Mouse (Mus musculus): ENCODE results near the gene Mpo. TPM values are rescaled to one million over a fixed set of nuclear protein-coding genes. Genes with fewer than 3 reads are reported as not detected.

The Mpo gene
- polyA plus RNA-seq, 1 experiment from 2014 or later, result 1.7 TPM

- DNase-seq (ENCODE audit: low spot score), result no peak
- H3K4me3 ChIP-seq (ENCODE audit: low read depth, low read length), result no peak within 1 kb of the TSS
- H3K9me3 ChIP-seq (ENCODE audit: control insufficient read depth, low read length), result no peaks in the 10 kb centered on the region
- 12% methylated on average over 23 of the region's 23 CpGs for WGBS
- H3K36me3 ChIP-seq (ENCODE audit: control insufficient read depth, insufficient read depth, low read length), result no peaks in the 10 kb centered on the region
- H3K27me3 ChIP-seq (replicated peaks; ENCODE audit: control insufficient read depth, insufficient read depth, low read length), result peaks cover 64% of the 10 kb centered on the region
- H3K4me2 ChIP-seq (ENCODE audit: low read length), result no peak within 1 kb of the TSS
- no peak for ATAC-seq (replicated peaks; ENCODE audit: low FRiP score, low TSS enrichment, low read depth)
- peaks cover 8% of the 10 kb centered on the region; the same call in 1 of the 2 replicates for H3K4me1 ChIP-seq (replicated peaks; ENCODE audit: control insufficient read depth, insufficient read depth, low read length)
- no peak within 1 kb of the TSS for H3K9ac ChIP-seq (ENCODE audit: low read length)
- no peak within 1 kb of the TSS for H3K27ac ChIP-seq (ENCODE audit: low read depth)
Observed at GRCm38 (mm10) chr11:87760301-87761081, 32.9 kb upstream of the Mpo start, which contains the start of gene Tspoap1. TSS of gene Tspoap1 (plus strand) at chr11:87760541.

GRCm38 (mm10) chr11:87761181-87761721 lies 32.1 kb upstream of the Mpo start:
- Histone ChIP-seq H3K9ac (ENCODE audit: low read length) (no peak overlapping the region), H3K27me3 (replicated peaks; ENCODE audit: control insufficient read depth, insufficient read depth, low read length) (peaks cover 72% of the 10 kb centered on the region), H3K4me2 (ENCODE audit: low read length) (no peak overlapping the region), H3K4me1 (replicated peaks; ENCODE audit: control insufficient read depth, insufficient read depth, low read length) (peaks cover 8% of the 10 kb centered on the region; the same call in 1 of the 2 replicates), H3K4me3 (ENCODE audit: low read depth, low read length) (no peak overlapping the region), H3K36me3 (ENCODE audit: control insufficient read depth, insufficient read depth, low read length) (no peaks in the 10 kb centered on the region), H3K9me3 (ENCODE audit: control insufficient read depth, low read length) (no peaks in the 10 kb centered on the region), H3K27ac (ENCODE audit: low read depth) (no peak overlapping the region)
- ATAC-seq (replicated peaks; ENCODE audit: low FRiP score, low TSS enrichment, low read depth), result no peak
- 68% methylated on average over 11 of the region's 11 CpGs for WGBS
- DNase-seq (ENCODE audit: low spot score), result no peak

- DNase-seq (ENCODE audit: low spot score), result no peak
- H3K4me2 ChIP-seq (ENCODE audit: low read length), result no peak overlapping the region
- no peak for ATAC-seq (replicated peaks; ENCODE audit: low FRiP score, low TSS enrichment, low read depth)
- H3K9ac ChIP-seq (ENCODE audit: low read length), result no peak overlapping the region
- no peak overlapping the region for H3K27ac ChIP-seq (ENCODE audit: low read depth)
- H3K36me3 ChIP-seq (ENCODE audit: control insufficient read depth, insufficient read depth, low read length), result no peaks in the 10 kb centered on the region
- H3K4me1 ChIP-seq (replicated peaks; ENCODE audit: control insufficient read depth, insufficient read depth, low read length), result peaks cover 8% of the 10 kb centered on the region; the same call in 1 of the 2 replicates
- no peaks in the 10 kb centered on the region for H3K9me3 ChIP-seq (ENCODE audit: control insufficient read depth, low read length)
- peaks cover 79% of the 10 kb centered on the region for H3K27me3 ChIP-seq (replicated peaks; ENCODE audit: control insufficient read depth, insufficient read depth, low read length)
- WGBS, result 70% methylated on average over 14 of the region's 14 CpGs
- H3K4me3 ChIP-seq (ENCODE audit: low read depth, low read length), result no peak overlapping the region
Observed at GRCm38 (mm10) chr11:87761806-87762701, 31.3 kb upstream of the Mpo start.

DNA sequence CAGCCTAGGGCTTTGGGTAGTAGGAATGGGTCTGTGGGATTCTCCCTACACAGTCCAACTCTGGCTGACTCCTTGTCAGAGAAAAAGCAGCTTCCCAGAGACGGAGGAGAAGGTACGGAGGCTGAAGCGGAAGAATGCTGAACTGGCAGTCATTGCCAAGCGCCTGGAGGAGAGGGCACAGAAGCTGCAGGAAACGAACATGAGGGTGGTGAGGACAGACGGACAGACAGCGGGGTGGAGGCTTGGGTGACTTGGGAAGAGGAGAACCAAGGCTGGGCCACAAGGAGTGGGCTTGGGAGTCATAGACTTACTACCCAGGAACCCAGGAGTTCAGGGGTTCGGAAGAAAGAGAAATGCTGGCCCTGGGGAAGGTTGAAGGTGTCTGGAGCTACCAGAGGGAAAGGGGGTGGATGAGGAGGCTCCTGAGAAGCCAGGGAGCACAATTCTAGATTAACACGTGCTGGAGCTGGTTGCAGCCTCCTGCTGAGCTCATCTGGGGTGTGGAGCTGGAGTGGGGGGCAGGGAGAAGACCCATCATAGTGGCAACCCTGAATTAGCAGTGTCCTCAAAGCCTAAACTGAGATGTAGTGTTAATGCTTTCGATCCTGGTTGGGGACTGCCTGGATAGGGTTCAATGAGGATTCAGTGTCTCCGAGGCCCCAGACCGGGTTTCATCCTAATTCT lies 30.5 kb upstream of the Mpo start:
- Histone ChIP-seq H3K4me2 (ENCODE audit: low read length) (no peak overlapping the region), H3K27me3 (replicated peaks; ENCODE audit: control insufficient read depth, insufficient read depth, low read length) (peaks cover 79% of the 10 kb centered on the region), H3K27ac (ENCODE audit: low read depth) (no peak overlapping the region), H3K9ac (ENCODE audit: low read length) (no peak overlapping the region), H3K4me1 (replicated peaks; ENCODE audit: control insufficient read depth, insufficient read depth, low read length) (peaks cover 8% of the 10 kb centered on the region; the same call in 1 of the 2 replicates), H3K36me3 (ENCODE audit: control insufficient read depth, insufficient read depth, low read length) (no peaks in the 10 kb centered on the region), H3K4me3 (ENCODE audit: low read depth, low read length) (no peak overlapping the region), H3K9me3 (ENCODE audit: control insufficient read depth, low read length) (no peaks in the 10 kb centered on the region)
- 47% methylated on average over 12 of the region's 12 CpGs for WGBS
- no peak for DNase-seq (ENCODE audit: low spot score)
- no peak for ATAC-seq (replicated peaks; ENCODE audit: low FRiP score, low TSS enrichment, low read depth)

GRCm38 (mm10) chr11:87763511-87763987 lies 29.8 kb upstream of the Mpo start:
- Histone ChIP-seq H3K4me2 (ENCODE audit: low read length) (peak overlapping the region; percentile 96), H3K4me1 (replicated peaks; ENCODE audit: control insufficient read depth, insufficient read depth, low read length) (peaks cover 8% of the 10 kb centered on the region; the same call in 1 of the 2 replicates), H3K36me3 (ENCODE audit: control insufficient read depth, insufficient read depth, low read length) (no peaks in the 10 kb centered on the region), H3K27me3 (replicated peaks; ENCODE audit: control insufficient read depth, insufficient read depth, low read length) (peaks cover 79% of the 10 kb centered on the region), H3K4me3 (ENCODE audit: low read depth, low read length) (peak overlapping the region; percentile 37), H3K27ac (ENCODE audit: low read depth) (no peak overlapping the region), H3K9ac (ENCODE audit: low read length) (peak overlapping the region; percentile 45), H3K9me3 (ENCODE audit: control insufficient read depth, low read length) (no peaks in the 10 kb centered on the region)
- 2% methylated on average over 17 of the region's 17 CpGs for WGBS
- ATAC-seq (replicated peaks; ENCODE audit: low FRiP score, low TSS enrichment, low read depth) (peak; percentile 42), DNase-seq (ENCODE audit: low spot score) (peak; percentile 76)

- peak; percentile 65 for ATAC-seq (replicated peaks; ENCODE audit: low FRiP score, low TSS enrichment, low read depth)
- DNase-seq (ENCODE audit: low spot score), result peak; percentile 73
- Histone ChIP-seq H3K9ac (ENCODE audit: low read length) (peak overlapping the region; percentile 45), H3K36me3 (ENCODE audit: control insufficient read depth, insufficient read depth, low read length) (no peaks in the 10 kb centered on the region), H3K27me3 (replicated peaks; ENCODE audit: control insufficient read depth, insufficient read depth, low read length) (peaks cover 78% of the 10 kb centered on the region), H3K4me3 (ENCODE audit: low read depth, low read length) (peak overlapping the region; percentile 37), H3K4me1 (replicated peaks; ENCODE audit: control insufficient read depth, insufficient read depth, low read length) (peaks cover 8% of the 10 kb centered on the region; the same call in 1 of the 2 replicates), H3K9me3 (ENCODE audit: control insufficient read depth, low read length) (no peaks in the 10 kb centered on the region), H3K27ac (ENCODE audit: low read depth) (no peak overlapping the region), H3K4me2 (ENCODE audit: low read length) (peak overlapping the region; percentile 96)
- under 1% methylated on average over 65 of the region's 65 CpGs for WGBS
Observed at GRCm38 (mm10) chr11:87763988-87764876, 29.1 kb upstream of the Mpo start.

- 88% methylated on average over 4 of the region's 4 CpGs for WGBS
- Histone ChIP-seq H3K27me3 (replicated peaks; ENCODE audit: control insufficient read depth, insufficient read depth, low read length) (peaks cover 33% of the 10 kb centered on the region), H3K4me2 (ENCODE audit: low read length) (no peak overlapping the region), H3K9ac (ENCODE audit: low read length) (no peak overlapping the region), H3K4me1 (replicated peaks; ENCODE audit: control insufficient read depth, insufficient read depth, low read length) (peaks cover 8% of the 10 kb centered on the region; the same call in 1 of the 2 replicates), H3K9me3 (ENCODE audit: control insufficient read depth, low read length) (no peaks in the 10 kb centered on the region), H3K27ac (ENCODE audit: low read depth) (no peak overlapping the region), H3K4me3 (ENCODE audit: low read depth, low read length) (no peak overlapping the region), H3K36me3 (ENCODE audit: control insufficient read depth, insufficient read depth, low read length) (no peaks in the 10 kb centered on the region)
- ATAC-seq (replicated peaks; ENCODE audit: low FRiP score, low TSS enrichment, low read depth) (no peak), DNase-seq (ENCODE audit: low spot score) (no peak)
Observed at GRCm38 (mm10) chr11:87768745-87769144, 24.6 kb upstream of the Mpo start.

All from intestine, embryonic 14.5 days (tissue).